Mouse (Mus musculus): ENCODE data around the gene Aldh3b1. TPM values are rescaled to one million over a fixed set of nuclear protein-coding genes. Genes with fewer than 3 reads are reported as not detected.

The Aldh3b1 gene
- polyA plus RNA-seq, 1 experiment: not detected

DNA sequence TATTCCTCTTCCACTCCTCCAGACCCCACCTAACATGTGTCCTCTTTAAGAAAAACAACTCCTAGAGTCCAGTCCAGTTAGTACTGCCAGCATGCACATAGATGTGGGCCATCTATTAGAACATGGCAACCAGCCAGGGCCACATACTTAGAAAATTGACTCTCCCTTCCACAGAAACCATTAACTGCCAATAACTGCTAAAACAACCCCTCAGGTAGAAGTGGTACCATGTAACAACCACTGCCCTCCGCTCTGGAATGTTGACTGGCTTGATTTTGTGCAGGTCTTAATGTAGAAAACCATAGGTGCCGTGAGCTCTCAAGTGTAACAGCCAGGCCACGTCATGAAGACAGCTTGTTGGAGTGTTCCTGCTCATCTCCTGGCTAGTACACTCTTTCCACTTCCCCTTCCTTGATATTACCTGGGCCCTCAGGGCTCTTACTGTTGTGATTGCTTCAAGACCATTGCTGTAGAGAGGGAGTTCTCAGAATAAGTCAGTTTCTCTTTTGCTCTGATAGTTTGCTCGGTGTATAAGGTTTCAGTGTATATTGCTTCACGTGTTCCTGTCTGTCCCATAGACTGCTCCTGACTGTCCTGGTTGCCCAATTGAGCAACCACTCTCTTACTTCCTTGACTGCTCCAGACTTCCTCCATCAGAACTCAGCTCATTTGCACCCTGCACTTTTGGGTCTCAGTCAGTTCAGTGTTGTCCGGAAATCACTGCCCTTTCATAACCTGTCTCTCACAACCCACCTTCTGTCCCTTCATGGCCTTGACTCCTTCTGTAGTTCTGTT is 49.4 kb downstream of the Aldh3b1 start:
- no peaks in the 10 kb centered on the region for H3K4me1 ChIP-seq (ENCODE audit: control insufficient read depth)
- H3K4me3 ChIP-seq (replicated peaks): no peak overlapping the region
- peaks cover 7% of the 10 kb centered on the region; the same call in 1 of the 2 replicates for H3K36me3 ChIP-seq (ENCODE audit: control insufficient read depth)
- no peaks in the 10 kb centered on the region for H3K9me3 ChIP-seq (ENCODE audit: control insufficient read depth, low read length)
- TF ChIP-seq TAL1 (IDR thresholded peaks at IDR 0.05; ENCODE audit: low read length) (no peak), GATA1 (IDR thresholded peaks at IDR 0.05; ENCODE audit: low read length) (no peak)
- H3K27me3 ChIP-seq (ENCODE audit: control insufficient read depth): no peaks in the 10 kb centered on the region

DNA sequence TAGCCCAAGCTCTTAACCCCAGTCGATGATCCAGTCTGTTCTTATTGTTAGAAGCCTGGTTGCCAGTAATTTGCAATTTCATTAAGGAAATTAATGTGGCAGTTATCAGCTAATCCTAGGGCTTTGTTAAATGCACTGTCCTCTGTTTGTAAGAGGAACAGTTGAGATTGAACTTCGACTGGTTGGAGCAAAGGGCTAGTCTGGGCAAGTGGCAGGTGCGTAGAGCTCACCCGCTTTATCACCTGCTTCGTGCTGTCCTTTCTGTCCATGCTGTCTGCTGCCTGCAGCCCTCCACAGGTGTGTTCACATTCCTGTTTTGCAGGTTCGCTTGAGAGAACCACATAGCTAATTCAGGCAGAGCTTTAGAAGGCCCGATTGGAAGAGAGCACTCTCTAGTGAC is 54.6 kb downstream of the Aldh3b1 start:
- H3K9me3 ChIP-seq (ENCODE audit: control insufficient read depth, low read length): no peaks in the 10 kb centered on the region

DNA sequence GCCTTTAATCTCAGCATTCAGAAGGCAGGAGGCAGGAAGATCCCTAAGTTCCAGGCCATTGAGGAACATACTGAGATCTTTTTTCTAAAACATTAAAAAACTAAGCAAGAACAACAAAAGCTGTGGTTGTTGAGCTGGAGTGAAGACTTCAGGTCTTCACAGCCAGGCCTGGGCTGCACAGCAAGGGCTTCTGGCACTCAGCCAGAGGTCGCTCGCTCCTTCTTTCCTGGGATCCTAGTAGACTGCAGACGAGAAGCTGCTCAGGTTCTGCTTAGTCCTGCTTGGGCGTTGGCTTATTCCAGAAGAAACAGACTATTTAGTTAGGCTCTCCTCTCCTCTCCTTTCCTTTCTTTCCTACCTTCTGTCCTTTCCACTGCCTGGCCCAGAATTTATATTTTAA is 57.2 kb downstream of the Aldh3b1 start:
- Histone ChIP-seq H3K4me1 (ENCODE audit: control insufficient read depth) (no peaks in the 10 kb centered on the region), H3K9me3 (ENCODE audit: control insufficient read depth, low read length) (no peaks in the 10 kb centered on the region), H3K36me3 (ENCODE audit: control insufficient read depth) (peaks cover 3% of the 10 kb centered on the region; the same call in 1 of the 2 replicates), H3K27me3 (ENCODE audit: control insufficient read depth) (no peaks in the 10 kb centered on the region), H3K4me3 (replicated peaks) (no peak overlapping the region)
- TF ChIP-seq TAL1 (IDR thresholded peaks at IDR 0.05; ENCODE audit: low read length): no peak
- TF ChIP-seq GATA1 (IDR thresholded peaks at IDR 0.05; ENCODE audit: low read length): no peak

More for the DNA sequence above, 54.6 kb downstream of the Aldh3b1 start:
- TF ChIP-seq GATA1 (IDR thresholded peaks at IDR 0.05; ENCODE audit: low read length) (no peak), TAL1 (IDR thresholded peaks at IDR 0.05; ENCODE audit: low read length) (no peak)
- no peaks in the 10 kb centered on the region for H3K4me1 ChIP-seq (ENCODE audit: control insufficient read depth)
- no peak overlapping the region for H3K4me3 ChIP-seq (replicated peaks)
- H3K27me3 ChIP-seq (ENCODE audit: control insufficient read depth): no peaks in the 10 kb centered on the region
- peaks cover 3% of the 10 kb centered on the region; the same call in 1 of the 2 replicates for H3K36me3 ChIP-seq (ENCODE audit: control insufficient read depth)

DNA sequence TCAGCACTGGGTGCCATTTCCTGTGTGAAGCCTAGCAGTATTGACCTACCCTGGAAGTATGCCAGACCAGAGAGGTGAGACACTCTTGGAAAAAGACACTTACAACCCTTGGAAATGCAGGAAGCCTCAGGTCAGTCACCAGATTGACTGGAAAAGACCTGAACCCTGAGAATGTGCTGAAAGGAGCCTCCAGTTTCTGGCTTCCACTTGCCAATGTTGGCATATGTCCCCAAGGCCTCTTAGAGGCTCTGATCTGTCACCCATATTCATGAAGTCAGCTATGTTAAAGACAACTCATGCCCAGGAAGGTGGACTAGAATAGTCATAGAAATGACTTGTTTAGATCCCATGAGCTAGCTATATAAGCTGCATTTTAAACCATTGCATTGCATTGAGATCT is 58.1 kb downstream of the Aldh3b1 start:
- H3K27me3 ChIP-seq (ENCODE audit: control insufficient read depth): no peaks in the 10 kb centered on the region
- no peaks in the 10 kb centered on the region for H3K9me3 ChIP-seq (ENCODE audit: control insufficient read depth, low read length)
- H3K4me1 ChIP-seq (ENCODE audit: control insufficient read depth): no peaks in the 10 kb centered on the region
- no peaks in the 10 kb centered on the region; the same call in 1 of the 2 replicates for H3K36me3 ChIP-seq (ENCODE audit: control insufficient read depth)
- TF ChIP-seq TAL1 (IDR thresholded peaks at IDR 0.05; ENCODE audit: low read length) (no peak), GATA1 (IDR thresholded peaks at IDR 0.05; ENCODE audit: low read length) (no peak)
- H3K4me3 ChIP-seq (replicated peaks): no peak overlapping the region

DNA sequence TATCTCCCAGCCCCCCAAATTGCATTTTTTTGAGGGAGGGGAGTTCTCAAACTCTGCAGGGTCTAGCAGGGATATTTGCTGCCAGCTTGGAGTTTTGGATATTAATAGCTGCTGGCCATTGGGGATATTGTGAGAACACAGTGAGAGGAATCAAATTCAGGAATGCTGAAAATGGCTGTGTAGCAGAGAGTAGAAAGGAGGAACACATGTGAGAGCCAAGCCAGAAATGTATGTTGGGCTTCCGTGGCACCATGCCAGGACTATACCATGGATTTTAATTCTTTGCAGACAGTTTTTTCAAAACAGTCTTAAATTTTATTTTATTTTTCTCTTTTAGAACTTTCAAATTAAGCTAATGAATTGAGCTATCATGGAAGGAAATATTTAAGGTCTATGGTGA is 61.3 kb downstream of the Aldh3b1 start:
- H3K36me3 ChIP-seq (ENCODE audit: control insufficient read depth): peaks cover 6% of the 10 kb centered on the region
- H3K4me3 ChIP-seq (replicated peaks): no peak overlapping the region
- H3K27me3 ChIP-seq (ENCODE audit: control insufficient read depth): no peaks in the 10 kb centered on the region
- TF ChIP-seq GATA1 (IDR thresholded peaks at IDR 0.05; ENCODE audit: low read length) (no peak), TAL1 (IDR thresholded peaks at IDR 0.05; ENCODE audit: low read length) (no peak)
- no peaks in the 10 kb centered on the region for H3K4me1 ChIP-seq (ENCODE audit: control insufficient read depth)
- H3K9me3 ChIP-seq (ENCODE audit: control insufficient read depth, low read length): peaks cover 4% of the 10 kb centered on the region

DNA sequence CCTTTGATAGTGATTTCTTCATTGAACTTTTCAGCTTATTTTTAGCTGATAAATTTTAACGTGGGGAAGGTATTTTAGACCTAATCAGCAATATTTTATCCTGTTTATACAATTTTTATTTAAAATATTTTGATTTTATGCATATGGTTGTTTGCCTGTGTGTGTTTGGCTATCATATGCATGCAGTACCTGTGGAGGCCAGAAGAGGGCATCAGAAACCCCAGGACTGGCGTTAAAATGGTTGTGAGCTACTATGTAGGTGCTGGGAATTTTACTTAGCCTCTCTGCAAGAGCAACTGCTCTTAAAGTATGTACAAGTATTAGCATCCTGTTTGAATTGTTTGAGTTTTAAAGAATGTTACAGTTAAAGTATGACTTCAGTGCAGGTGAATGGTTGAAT is 64.6 kb downstream of the Aldh3b1 start:
- Histone ChIP-seq H3K36me3 (ENCODE audit: control insufficient read depth) (peaks cover 6% of the 10 kb centered on the region), H3K27me3 (ENCODE audit: control insufficient read depth) (no peaks in the 10 kb centered on the region), H3K4me3 (replicated peaks) (no peak overlapping the region), H3K4me1 (ENCODE audit: control insufficient read depth) (peaks cover 8% of the 10 kb centered on the region), H3K9me3 (ENCODE audit: control insufficient read depth, low read length) (peaks cover 4% of the 10 kb centered on the region)
- no peak for TF ChIP-seq GATA1 (IDR thresholded peaks at IDR 0.05; ENCODE audit: low read length)
- no peak for TF ChIP-seq TAL1 (IDR thresholded peaks at IDR 0.05; ENCODE audit: low read length)

Other genes starting within 250 kb of the Aldh3b1 start
- 0.25 and 0.41 TPM in 2 replicates for gene Lrp5, start 243.2 kb downstream of the Aldh3b1 start, polyA plus RNA-seq (2012)
- 0.99 and 1.6 TPM in 2 replicates for gene 1810055G02Rik, start 221.5 kb downstream of the Aldh3b1 start, polyA plus RNA-seq (2012)
- gene Kmt5b, start 162.4 kb downstream of the Aldh3b1 start, polyA plus RNA-seq (2012): 0.24 and 0.52 TPM in 2 replicates
- gene Chka, start 78.0 kb downstream of the Aldh3b1 start, polyA plus RNA-seq (2012): 0.70 and 0.82 TPM in 2 replicates
- 0.96 and 1.2 TPM in 2 replicates for gene Tcirg1, start 22.7 kb downstream of the Aldh3b1 start, polyA plus RNA-seq (2012)
- 6.4 and 20.4 TPM in 2 replicates for gene Ndufs8, start 17.0 kb downstream of the Aldh3b1 start, polyA plus RNA-seq (2012)
- gene Unc93b1, start 5.4 kb upstream of the Aldh3b1 start, polyA plus RNA-seq (2012): 0.65 and 0.77 TPM in 2 replicates
- gene Aldh3b3, start 28.8 kb upstream of the Aldh3b1 start, polyA plus RNA-seq (2012): 0.01 TPM in 1 of 2 replicates, not detected in the other
- gene Aldh3b2, start 42.5 kb upstream of the Aldh3b1 start, polyA plus RNA-seq (2012): 0.11 and 0.20 TPM in 2 replicates
- 0.10 TPM in 1 of 2 replicates, not detected in the other for gene Acy3, start 56.8 kb upstream of the Aldh3b1 start, polyA plus RNA-seq (2012)
- not detected in 2 replicates for gene Tbx10, start 62.9 kb upstream of the Aldh3b1 start, polyA plus RNA-seq (2012)
- 0.45 and 0.73 TPM in 2 replicates for gene Nudt8, start 70.8 kb upstream of the Aldh3b1 start, polyA plus RNA-seq (2012)
- 0.05 TPM in 2 replicates for gene Gm49405, start 70.8 kb upstream of the Aldh3b1 start, polyA plus RNA-seq (2012)
- gene Doc2g, start 73.5 kb upstream of the Aldh3b1 start, polyA plus RNA-seq (2012): 0.06 and 0.07 TPM in 2 replicates
- 47.7 and 49.2 TPM in 2 replicates for gene Ndufv1, start 83.0 kb upstream of the Aldh3b1 start, polyA plus RNA-seq (2012)
- 14.9 and 28.9 TPM in 2 replicates for gene Gstp1, start 108.2 kb upstream of the Aldh3b1 start, polyA plus RNA-seq (2012)
- gene Gstp2, start 116.2 kb upstream of the Aldh3b1 start, polyA plus RNA-seq (2012): not detected in 2 replicates
- gene Gstp3, start 129.8 kb upstream of the Aldh3b1 start, polyA plus RNA-seq (2012): 1.3 TPM in 2 replicates
- not detected in 2 replicates for gene Cabp2, start 151.8 kb upstream of the Aldh3b1 start, polyA plus RNA-seq (2012)
- 11.2 and 12.1 TPM in 2 replicates for gene Cdk2ap2, start 167.4 kb upstream of the Aldh3b1 start, polyA plus RNA-seq (2012)
- gene Pitpnm1, start 170.2 kb upstream of the Aldh3b1 start, polyA plus RNA-seq (2012): 0.66 and 0.94 TPM in 2 replicates
- gene Aip, start 196.1 kb upstream of the Aldh3b1 start, polyA plus RNA-seq (2012): 23.9 and 25.1 TPM in 2 replicates
- 0.01 TPM in 1 of 2 replicates, not detected in the other for gene Gpr152, start 210.0 kb upstream of the Aldh3b1 start, polyA plus RNA-seq (2012)
- gene Cabp4, start 214.2 kb upstream of the Aldh3b1 start, polyA plus RNA-seq (2012): 0.05 TPM in 2 replicates
- 6.2 and 7.5 TPM in 2 replicates for gene Coro1b, start 218.8 kb upstream of the Aldh3b1 start, polyA plus RNA-seq (2012)
- gene Ptprcap, start 223.8 kb upstream of the Aldh3b1 start, polyA plus RNA-seq (2012): 5.6 and 7.7 TPM in 2 replicates
- gene Rps6kb2, start 233.5 kb upstream of the Aldh3b1 start, polyA plus RNA-seq (2012): 24.5 and 32.5 TPM in 2 replicates
- not detected in 2 replicates for gene Carns1, start 245.7 kb upstream of the Aldh3b1 start, polyA plus RNA-seq (2012)

Measured in erythroblast, embryonic 14.5 days (primary cell).